Mouse (Mus musculus) kidney, postnatal 14 days (tissue): ENCODE data around the gene Cep162.
A peak's percentile ranks its signal among the peaks of the same experiment; 100 is the strongest.

Experiments used
- DNase-seq: peaks from one replicate; pipeline ENCODE4 v3.0.0; 2022; ENCODE audit warnings: mixed read lengths

Cep162 gene

DNA sequence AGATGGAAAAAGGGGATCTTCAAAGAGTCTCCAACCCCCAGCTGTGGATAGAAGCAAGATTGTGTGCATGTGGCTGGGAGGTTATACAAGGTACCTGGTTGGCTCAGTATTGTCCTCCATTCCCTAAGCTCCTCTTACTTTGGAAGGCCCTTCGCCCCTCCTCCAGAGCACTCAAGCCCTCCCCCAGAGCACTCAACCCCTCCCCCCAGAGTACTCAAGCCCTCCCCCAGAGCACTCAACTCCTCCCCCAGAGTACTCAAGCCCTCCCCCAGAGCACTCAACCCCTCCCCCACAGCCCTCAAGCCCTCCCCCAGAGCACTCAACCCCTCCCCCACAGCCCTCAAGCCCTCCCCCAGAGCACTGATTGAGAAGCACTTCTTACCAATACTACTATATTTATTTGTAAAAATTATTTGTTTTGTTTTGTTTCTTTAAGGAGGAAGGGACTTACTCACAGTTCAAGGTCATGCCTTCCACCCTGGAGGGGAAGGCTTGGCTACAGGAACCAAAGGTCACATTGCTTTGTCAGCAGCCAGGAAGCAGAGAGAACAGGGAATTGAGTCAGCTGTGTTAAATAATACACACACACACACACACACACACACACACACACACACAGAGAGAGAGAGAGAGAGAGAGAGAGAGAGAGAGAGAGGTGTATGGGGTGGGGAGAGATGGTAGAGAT lies 102.6 kb downstream of the Cep162 start:
- DNase-seq = no peak

GRCm38 (mm10) chr9:87147927-87148326 lies 107.4 kb downstream of the Cep162 start:
- DNase-seq = peak; percentile 46

- no peak for DNase-seq
These were observed 108.9 kb downstream of the Cep162 start for GRCm38 (mm10) chr9:87146400-87146799.

DNA sequence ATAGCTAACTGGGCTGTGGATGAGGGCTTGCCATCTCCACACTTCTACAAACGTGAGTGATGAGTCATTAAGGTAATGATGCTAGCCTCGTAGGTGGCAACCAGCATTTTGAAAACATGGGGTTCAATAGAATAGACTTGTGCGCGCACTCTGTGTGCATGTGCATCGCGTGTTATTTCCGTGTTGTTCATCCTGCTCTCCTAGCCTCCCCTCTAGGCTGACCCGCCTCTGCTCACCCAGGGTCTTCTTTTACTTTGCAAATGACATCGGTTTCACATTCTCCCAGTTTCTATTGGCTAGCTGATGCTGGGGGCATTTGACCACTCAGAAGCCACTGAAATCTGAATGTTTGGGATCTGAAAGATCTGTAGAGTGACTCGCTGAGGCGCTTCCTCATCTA lies 109.7 kb downstream of the Cep162 start:
- DNase-seq = no peak

- peak; percentile 7 for DNase-seq
These were observed 110.2 kb downstream of the Cep162 start for GRCm38 (mm10) chr9:87145180-87145579.

GRCm38 (mm10) chr9:87144532-87144931 lies 110.8 kb downstream of the Cep162 start:
- DNase-seq = no peak

DNA sequence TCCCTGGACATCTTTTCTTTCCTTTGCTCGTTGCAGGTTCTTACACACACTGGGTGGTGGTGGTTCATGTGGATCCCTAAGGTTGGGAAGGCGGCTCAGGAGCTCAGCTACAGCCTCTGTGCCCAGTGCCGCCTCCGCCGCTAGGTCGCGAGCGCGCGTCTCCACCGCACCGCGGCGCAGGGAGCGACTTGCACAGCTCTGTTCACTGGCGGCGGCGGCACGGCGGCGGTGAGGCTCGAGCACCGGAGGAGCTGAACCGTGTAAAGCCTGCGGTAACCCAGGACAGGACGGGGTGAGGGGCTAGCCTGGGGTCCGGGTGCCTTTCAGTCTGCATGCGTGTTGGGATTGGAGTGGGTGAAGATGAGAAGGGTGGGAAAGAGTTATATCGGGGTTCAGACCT lies 111.2 kb downstream of the Cep162 start, which contains the start of gene Mrap2:
TSS of gene Mrap2 (plus strand) at position 201 of the 400 bp plus-strand sequence.
- DNase-seq = peak; percentile 51

DNA sequence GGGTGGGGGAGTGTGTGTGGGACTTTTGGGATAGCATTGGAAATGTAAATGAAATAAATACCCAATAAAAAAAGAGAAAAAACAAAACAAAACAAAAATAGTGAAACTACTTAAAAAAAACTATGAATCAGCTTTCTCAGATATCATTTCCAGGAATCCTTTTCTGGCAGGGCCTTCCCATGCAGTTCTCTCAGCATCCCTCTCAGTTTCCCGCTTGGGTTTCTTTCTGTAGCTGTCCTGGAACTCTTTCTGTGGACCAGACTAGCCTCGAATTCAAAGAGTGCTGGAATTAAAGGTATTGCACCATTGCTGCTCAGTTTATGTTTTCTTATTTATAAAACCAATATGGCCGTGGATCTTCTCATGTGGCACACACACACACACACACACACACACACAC lies 112.3 kb downstream of the Cep162 start:
- DNase-seq = no peak
